Mouse (Mus musculus) MEL (cell line): ENCODE measurements around the gene Lemd1. TPM values are rescaled to one million over a fixed set of nuclear protein-coding genes. Genes with fewer than 3 reads are reported as not detected.

ENCODE experiments used
- DNase-seq: peaks from one replicate; pipeline ENCODE4 v3.0.0; 2011; ENCODE audit warnings: low read depth, low spot score
- H3K27ac ChIP-seq: 2 replicates; pipeline ENCODE4 v1.5.1; 2012; ENCODE audit warnings: low read depth, mild to moderate bottlenecking, control low read depth, low read length, moderate library complexity; ENCODE audit not compliant: control insufficient read depth
- H3K27me3 ChIP-seq, 2 experiments: fragments of 150-350 bp in 1 of 2; sonication (generic) in 1 of 2; 2 replicates each; pipeline ENCODE4 v1.6.1; 2012; ENCODE audit warnings: low read length in 2 of 2, mild to moderate bottlenecking in 2 of 2, improper control_type of control experiment in 1 of 2, moderate library complexity in 1 of 2; ENCODE audit not compliant: insufficient read depth in 2 of 2, control insufficient read depth in 1 of 2
- H3K36me3 ChIP-seq, 2 experiments: 2 replicates each; pipeline ENCODE4 v1.6.1; 2012 to 2014; ENCODE audit warnings: low read length in 2 of 2, improper control_type of control experiment in 1 of 2, inconsistent platforms in 1 of 2, mild to moderate bottlenecking in 1 of 2; ENCODE audit not compliant: insufficient read depth in 2 of 2, control insufficient read depth in 1 of 2
- H3K4me1 ChIP-seq, 2 experiments: fragments of 150-350 bp in 1 of 2; sonication (generic) in 1 of 2; 2 replicates each; pipeline ENCODE4 v1.6.1; 2012; ENCODE audit warnings: low read length in 2 of 2, improper control_type of control experiment in 1 of 2, mild to moderate bottlenecking in 1 of 2; ENCODE audit not compliant: insufficient read depth in 2 of 2, control insufficient read depth in 1 of 2
- H3K4me3 ChIP-seq, 2 experiments: fragments of 150-350 bp in 1 of 2; sonication (generic) in 1 of 2; 2 replicates each; pipeline ENCODE4 v1.5.1; 2012; ENCODE audit warnings: low read depth in 2 of 2, low read length in 2 of 2, mild to moderate bottlenecking in 2 of 2, moderate library complexity in 2 of 2, control low read depth in 1 of 2, improper control_type of control experiment in 1 of 2; ENCODE audit not compliant: control insufficient read depth in 1 of 2, insufficient read depth in 1 of 2
- H3K79me2 ChIP-seq: 2 replicates; pipeline ENCODE4 v1.6.1; 2012; ENCODE audit warnings: mild to moderate bottlenecking, low read length, moderate library complexity; ENCODE audit not compliant: control insufficient read depth, poor library complexity, insufficient read depth
- H3K9ac ChIP-seq: 2 replicates; pipeline ENCODE4 v1.6.1; 2012; ENCODE audit warnings: low read depth, mild to moderate bottlenecking, control low read depth, low read length, moderate library complexity; ENCODE audit not compliant: control insufficient read depth, poor library complexity, severe bottlenecking
- H3K9me3 ChIP-seq: fragments of 150-350 bp; sonication (generic); replicated peaks from 2 replicates; pipeline ENCODE4 v1.6.1; 2012; ENCODE audit warnings: mild to moderate bottlenecking, low read length, improper control_type of control experiment, moderate library complexity; ENCODE audit not compliant: insufficient read depth
- BHLHE40 ChIP-seq: IDR thresholded peaks from 2 replicates; pipeline ENCODE4 v1.6.1; 2012; ENCODE audit warnings: low read depth, mild to moderate bottlenecking, inconsistent platforms, low read length, improper control_type of control experiment, borderline replicate concordance
- CHD2 ChIP-seq: IDR thresholded peaks from 2 replicates; pipeline ENCODE4 v1.6.1; 2011; ENCODE audit warnings: low read length, improper control_type of control experiment
- EP300 ChIP-seq, 2 experiments: IDR thresholded peaks; 2 replicates each; pipeline ENCODE4 v1.6.1; 2011; ENCODE audit warnings: improper control_type of control experiment in 2 of 2, low read length in 2 of 2, low read depth in 1 of 2, mild to moderate bottlenecking in 1 of 2
- ETS1 ChIP-seq: IDR thresholded peaks from 2 replicates; pipeline ENCODE4 v1.6.1; 2012; ENCODE audit warnings: low read depth, mild to moderate bottlenecking, inconsistent platforms, low read length, improper control_type of control experiment, moderate library complexity
- HCFC1 ChIP-seq: IDR thresholded peaks from 2 replicates; pipeline ENCODE4 v1.6.1; 2012; ENCODE audit warnings: low read depth, mild to moderate bottlenecking, inconsistent platforms, low read length, improper control_type of control experiment, moderate library complexity
- JUND ChIP-seq: IDR thresholded peaks from 2 replicates; pipeline ENCODE4 v1.6.1; 2011; ENCODE audit warnings: low read depth, mild to moderate bottlenecking, improper control_type of control experiment, low read length
- KAT2A ChIP-seq: conservative IDR thresholded peaks from 2 replicates; pipeline ENCODE4 v1.6.1; 2012; ENCODE audit warnings: low read depth, low read length, improper control_type of control experiment, inconsistent platforms
- MAX ChIP-seq: IDR thresholded peaks from 2 replicates; pipeline ENCODE4 v1.6.1; 2011; ENCODE audit warnings: low read length, improper control_type of control experiment
- MAZ ChIP-seq: IDR thresholded peaks from 2 replicates; pipeline ENCODE4 v1.6.1; 2012; ENCODE audit warnings: low read depth, mild to moderate bottlenecking, inconsistent platforms, low read length, improper control_type of control experiment
- MXI1 ChIP-seq: IDR thresholded peaks from 2 replicates; pipeline ENCODE4 v1.6.1; 2011; ENCODE audit warnings: mild to moderate bottlenecking, low read depth, low read length, improper control_type of control experiment
- MYB ChIP-seq: IDR thresholded peaks from 2 replicates; pipeline ENCODE4 v1.6.1; 2011; ENCODE audit warnings: mild to moderate bottlenecking, low read depth, low read length, improper control_type of control experiment
- NELFE ChIP-seq: IDR thresholded peaks from 2 replicates; pipeline ENCODE4 v1.6.1; 2011; ENCODE audit warnings: low read depth, low read length, improper control_type of control experiment
- NRF1 ChIP-seq: IDR thresholded peaks from 2 replicates; pipeline ENCODE4 v1.6.1; 2014; ENCODE audit warnings: low read depth, mild to moderate bottlenecking, inconsistent platforms, low read length, improper control_type of control experiment, moderate library complexity; ENCODE audit not compliant: poor library complexity, insufficient read depth, severe bottlenecking
- POLR2AphosphoS2 ChIP-seq: IDR thresholded peaks from 2 replicates; pipeline ENCODE4 v1.6.1; 2011; ENCODE audit warnings: low read length, improper control_type of control experiment
- POLR2AphosphoS5 ChIP-seq: IDR thresholded peaks from 2 replicates; pipeline ENCODE4 v1.6.1; 2012; ENCODE audit warnings: low read depth, borderline replicate concordance, mild to moderate bottlenecking, inconsistent platforms, low read length, moderate library complexity, mixed read lengths
- SIN3A ChIP-seq: IDR thresholded peaks from 2 replicates; pipeline ENCODE4 v1.6.1; 2012; ENCODE audit warnings: low read length, improper control_type of control experiment, inconsistent platforms
- SMC3 ChIP-seq: IDR thresholded peaks from 2 replicates; pipeline ENCODE4 v1.6.1; 2011; ENCODE audit warnings: low read depth, low read length, improper control_type of control experiment
- TAL1 ChIP-seq: IDR thresholded peaks from 2 replicates; pipeline ENCODE4 v1.6.1; 2012; ENCODE audit warnings: mild to moderate bottlenecking, inconsistent platforms, low read length, moderate library complexity, mixed read lengths
- USF1 ChIP-seq: IDR thresholded peaks from 2 replicates; pipeline ENCODE4 v1.6.1; 2014; ENCODE audit warnings: low read depth, mild to moderate bottlenecking, inconsistent platforms, low read length, improper control_type of control experiment, moderate library complexity
- ZC3H11A ChIP-seq: IDR thresholded peaks from 2 replicates; pipeline ENCODE4 v1.6.1; 2012; ENCODE audit warnings: low read depth, mild to moderate bottlenecking, inconsistent platforms, low read length, improper control_type of control experiment
- ZMIZ1 ChIP-seq: IDR thresholded peaks from 2 replicates; pipeline ENCODE4 v1.6.1; 2012; ENCODE audit warnings: low read depth, mild to moderate bottlenecking, inconsistent platforms, low read length, improper control_type of control experiment, moderate library complexity
- polyA plus RNA-seq, 2 experiments: library from polyadenylated mRNA; stranded (reverse) in 1 of 2; unstranded in 1 of 2; fragments of >175 nt in 1 of 2; fragments of >200 nt in 1 of 2; gene quantifications; 2 replicates each; pipeline versions ENCODE4 v1.2.1 to v1.2.4; 2012; ENCODE audit warnings: low replicate concordance in 2 of 2, low read depth in 1 of 2; ENCODE audit not compliant: insufficient read length in 2 of 2, insufficient read depth in 1 of 2, missing spikeins in 1 of 2
- total RNA-seq: library from RNA; depleted of rRNA; stranded (reverse); fragments of 300-350 nt; gene quantifications from 2 replicates; pipeline ENCODE4 v1.2.3, GENCODE M21; 2012

Gene Lemd1
- total and polyA plus RNA-seq, 3 experiments: not detected

GRCm38 (mm10) chr1:132226297-132227080 is 35.3 kb downstream of the Lemd1 start:
- DNase-seq: no peak
- no peaks in the 10 kb centered on the region for H3K4me1 ChIP-seq
- H3K9me3 ChIP-seq: no peaks in the 10 kb centered on the region
- no peaks in the 10 kb centered on the region for H3K36me3 ChIP-seq
- H3K4me3 ChIP-seq: no peak overlapping the region
- peaks cover 1 to 6% of the 10 kb centered on the region in 2 experiments; a peak in 3 of 4 replicates for H3K27me3 ChIP-seq
- TF ChIP-seq SMC3 (no peak), CHD2 (no peak), MAX (no peak), NRF1 (no peak), ZC3H11A (no peak), BHLHE40 (no peak), ZMIZ1 (no peak), KAT2A (no peak), SIN3A (no peak), NELFE (no peak), MAZ (no peak)
- H3K9ac ChIP-seq: no peak overlapping the region
- H3K27ac ChIP-seq: no peak overlapping the region
- H3K79me2 ChIP-seq: no peaks in the 10 kb centered on the region

GRCm38 (mm10) chr1:132229667-132230066 is 38.4 kb downstream of the Lemd1 start, which contains the start of gene Gm10188:
Gene Gm10188, minus strand, starts transcription at chr1:132229767.
- no peak within 1 kb of the TSS for H3K27ac ChIP-seq
- H3K9me3 ChIP-seq: no peaks in the 10 kb centered on the region
- no peak within 1 kb of the TSS for H3K9ac ChIP-seq
- TF ChIP-seq CHD2: no peak
- TF ChIP-seq, all 39 proteins: peak for 0
- Histone ChIP-seq H3K79me2 (no peaks in the 10 kb centered on the region), H3K36me3 (no peaks in the 10 kb centered on the region), H3K27me3 (peaks cover 3 to 11% of the 10 kb centered on the region in 2 experiments), H3K4me1 (no peaks in the 10 kb centered on the region), H3K4me3 (no peak within 1 kb of the TSS)
- DNase-seq: no peak

GRCm38 (mm10) chr1:132231470-132232274 is 40.4 kb downstream of the Lemd1 start:
- TF ChIP-seq EP300 (IDR thresholded peaks at IDR 0.05; ENCODE audit: low read depth in 1 of 2, low read length in 2 of 2) (no peak), POLR2AphosphoS5 (no peak), USF1 (no peak), NELFE (no peak), JUND (no peak), MXI1 (no peak), HCFC1 (no peak), MYB (no peak), ZMIZ1 (no peak), TAL1 (no peak), NRF1 (no peak), POLR2AphosphoS2 (no peak), ETS1 (no peak), SMC3 (no peak), ZC3H11A (no peak), MAX (no peak)
- H3K27me3 ChIP-seq: peaks cover 6 to 13% of the 10 kb centered on the region in 2 experiments
- no peaks in the 10 kb centered on the region for H3K79me2 ChIP-seq

More at GRCm38 (mm10) chr1:132231470-132232274, 40.4 kb downstream of the Lemd1 start:
- Histone ChIP-seq H3K4me1 (no peaks in the 10 kb centered on the region), H3K27ac (no peak overlapping the region), H3K36me3 (no peaks in the 10 kb centered on the region), H3K4me3 (no peak overlapping the region), H3K9ac (no peak overlapping the region), H3K9me3 (no peaks in the 10 kb centered on the region)
- no peak for DNase-seq
